Mouse (Mus musculus) stomach, embryonic 14.5 days (tissue): ENCODE measurements around the gene Pfkfb1. TPM values are rescaled to one million over a fixed set of nuclear protein-coding genes. Genes with fewer than 3 reads are reported as not detected.

Experiments used
- ATAC-seq: fragments of 200-750 bp; cut with Nextera tagmentation; 2 replicates; pipeline ENCODE4 v1.8.0; 2017; ENCODE audit warnings: low read depth, moderate TSS enrichment; ENCODE audit not compliant: insufficient number of reproducible peaks, insufficient read depth, low FRiP score
- H3K27ac ChIP-seq: fragments of 300-500 bp; sonication (generic); 2 replicates; pipeline ENCODE4 v1.5.1; 2014; ENCODE audit warnings: mild to moderate bottlenecking, low read length, moderate library complexity, mixed read lengths
- H3K27me3 ChIP-seq: fragments of 300-500 bp; sonication (generic); 2 replicates; pipeline ENCODE4 v1.6.1; 2014; ENCODE audit warnings: low read length, control low read depth, mixed read lengths; ENCODE audit not compliant: control insufficient read depth, insufficient read depth
- H3K36me3 ChIP-seq: fragments of 300-500 bp; sonication (generic); 2 replicates; pipeline ENCODE4 v1.6.1; 2014; ENCODE audit warnings: mild to moderate bottlenecking, control low read depth, low read length, moderate library complexity, mixed read lengths; ENCODE audit not compliant: control insufficient read depth, insufficient read depth
- H3K4me1 ChIP-seq: fragments of 300-500 bp; sonication (generic); 2 replicates; pipeline ENCODE4 v1.6.1; 2014; ENCODE audit warnings: low read length, control low read depth, mixed read lengths; ENCODE audit not compliant: control insufficient read depth, insufficient read depth
- H3K4me2 ChIP-seq: fragments of 300-500 bp; sonication (generic); replicated peaks from 2 replicates; pipeline ENCODE4 v1.6.1; 2014; ENCODE audit warnings: low read depth, low read length, control low read depth
- H3K4me3 ChIP-seq: fragments of 300-500 bp; sonication (generic); 2 replicates; pipeline ENCODE4 v1.5.1; 2014; ENCODE audit warnings: low read depth, low read length, control low read depth
- H3K9ac ChIP-seq: fragments of 300-500 bp; sonication (generic); replicated peaks from 2 replicates; pipeline ENCODE4 v1.6.1; 2014; ENCODE audit warnings: low read depth, mild to moderate bottlenecking, control low read depth, low read length, moderate library complexity, mixed read lengths
- H3K9me3 ChIP-seq: fragments of 300-500 bp; sonication (generic); 2 replicates; pipeline ENCODE4 v1.6.1; 2016; ENCODE audit warnings: low read depth, low read length, control low read depth; ENCODE audit not compliant: control insufficient read depth
- WGBS: fragments of 180-500 bp; shearing (Covaris S2); extraction: QIAGEN DNeasy Blood & Tissue Kit; methylation state at CpG from one replicate; pipeline ENCODE4 v1.1.7; 2014; 5-methylcytosine and 5-hydroxymethylcytosine counted together
- microRNA-seq: library from miRNA; unstranded; fragments of <30 nt; microRNA quantifications from one replicate; pipeline ENCODE4, GENCODE M21; 2016
- polyA plus RNA-seq: library from polyadenylated mRNA; unstranded; fragments of >200 nt; fragmentation: Nextera tagmentation; extraction: Ambion mirVana; gene quantifications from 2 replicates; pipeline ENCODE4 v1.2.1, GENCODE M21; 2014

Gene Pfkfb1
- polyA plus RNA-seq, 1 experiment from 2014 or later = 9.5 TPM

DNA sequence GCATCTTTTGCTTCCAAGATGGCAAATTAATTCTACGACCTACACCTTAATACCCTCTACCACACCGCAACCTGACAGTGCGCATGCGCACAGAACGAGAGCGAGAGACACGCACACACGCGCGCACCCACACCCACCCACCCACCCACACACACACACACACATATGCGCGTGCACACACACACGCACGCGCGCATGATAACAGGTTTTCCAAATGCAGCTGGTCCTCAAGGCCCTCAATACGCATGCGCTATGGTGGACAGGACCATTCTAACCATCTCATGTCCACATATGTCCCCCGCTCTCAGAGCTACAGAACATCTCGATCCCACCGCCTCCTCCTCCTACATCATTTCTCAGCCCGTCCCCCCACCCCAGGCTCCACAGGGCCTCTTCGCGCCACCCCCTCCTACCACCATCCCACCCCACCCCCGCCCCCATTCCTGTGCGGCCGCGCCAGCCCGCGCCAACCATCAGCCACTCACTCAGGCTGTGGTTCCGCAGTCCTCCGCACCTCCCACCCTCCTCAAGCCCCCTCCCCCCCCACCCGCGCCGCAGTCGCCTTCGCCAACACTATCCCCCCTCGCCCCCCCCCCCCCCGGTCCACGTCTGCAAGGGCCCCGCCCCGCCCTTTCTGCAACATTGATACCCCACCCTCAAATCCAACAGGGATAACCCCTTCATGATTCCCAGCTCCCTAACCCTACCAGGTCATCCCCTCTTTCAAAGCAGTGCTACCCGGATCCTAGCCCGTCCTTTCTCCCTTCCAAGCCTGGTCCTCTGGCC is 68.3 kb downstream of the Pfkfb1 start:
- H3K36me3 ChIP-seq = no peaks in the 10 kb centered on the region
- no peak overlapping the region for H3K27ac ChIP-seq
- ATAC-seq = peak; percentile 61; the same call in 1 of the 2 replicates
- H3K4me3 ChIP-seq = peak overlapping the region; percentile 46
- no peaks in the 10 kb centered on the region for H3K9me3 ChIP-seq
- H3K4me2 ChIP-seq = peak overlapping the region; percentile 44
- no peaks in the 10 kb centered on the region for H3K27me3 ChIP-seq
- H3K4me1 ChIP-seq = no peaks in the 10 kb centered on the region
- WGBS = 38% methylated on average over 25 of the region's 44 CpGs
- H3K9ac ChIP-seq = peak overlapping the region; percentile 25; the same call in 1 of the 2 replicates

DNA sequence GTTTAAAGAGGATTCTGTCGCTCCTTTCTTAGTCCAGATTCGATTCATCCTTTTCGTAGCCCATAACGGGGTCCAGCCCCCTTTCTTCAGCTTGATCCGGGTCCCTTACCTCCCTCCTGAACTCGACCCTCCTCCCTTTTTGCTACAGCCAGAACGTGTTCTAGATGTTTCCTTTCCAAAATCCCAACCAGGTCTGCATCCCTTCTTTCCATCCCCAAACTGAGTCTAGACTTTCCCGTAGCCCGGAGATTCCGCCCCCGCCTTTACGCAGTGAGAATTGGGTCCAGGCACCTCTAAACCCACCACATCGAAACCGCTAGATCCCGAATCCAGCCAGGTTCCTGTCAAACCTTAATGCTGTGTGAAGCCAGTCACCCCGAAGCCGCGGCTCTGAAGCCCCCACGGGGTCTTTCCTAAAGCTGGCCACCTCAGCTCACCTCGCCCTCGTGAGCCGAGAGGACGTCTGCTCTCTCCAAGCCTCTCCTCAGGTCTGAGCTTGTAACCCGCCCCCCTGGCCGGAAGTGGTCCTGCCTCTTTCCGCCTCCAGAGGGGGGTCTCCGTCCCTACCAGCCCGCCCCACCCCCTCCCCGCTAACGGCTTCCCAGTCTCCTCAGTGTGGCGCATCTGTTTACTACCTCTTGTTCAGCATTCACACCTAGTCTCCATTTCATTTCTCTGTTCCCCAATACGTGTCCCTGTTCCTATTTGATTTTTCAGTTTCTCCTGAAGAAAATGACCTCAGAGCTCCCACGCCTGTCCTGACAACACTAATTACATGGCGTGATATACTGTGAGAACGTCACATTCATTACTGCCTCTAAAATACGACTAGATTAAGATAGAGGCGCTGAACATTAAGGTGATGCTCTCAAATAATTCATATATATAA is 69.1 kb downstream of the Pfkfb1 start, which contains the start of gene Tro:
Gene Tro (minus strand): TSS at position 676 of the 889 bp plus-strand sequence.
- peak within 1 kb of the TSS; percentile 46 for H3K4me3 ChIP-seq
- H3K4me2 ChIP-seq = peak within 1 kb of the TSS; percentile 44
- H3K27ac ChIP-seq = no peak within 1 kb of the TSS
- H3K9me3 ChIP-seq = no peaks in the 10 kb centered on the region
- no peaks in the 10 kb centered on the region for H3K27me3 ChIP-seq
- H3K9ac ChIP-seq = peak within 1 kb of the TSS; percentile 25; the same call in 1 of the 2 replicates
- 24% methylated on average over 34 of the region's 37 CpGs for WGBS
- H3K4me1 ChIP-seq = no peaks in the 10 kb centered on the region
- peak; percentile 90 for ATAC-seq
- H3K36me3 ChIP-seq = no peaks in the 10 kb centered on the region

DNA sequence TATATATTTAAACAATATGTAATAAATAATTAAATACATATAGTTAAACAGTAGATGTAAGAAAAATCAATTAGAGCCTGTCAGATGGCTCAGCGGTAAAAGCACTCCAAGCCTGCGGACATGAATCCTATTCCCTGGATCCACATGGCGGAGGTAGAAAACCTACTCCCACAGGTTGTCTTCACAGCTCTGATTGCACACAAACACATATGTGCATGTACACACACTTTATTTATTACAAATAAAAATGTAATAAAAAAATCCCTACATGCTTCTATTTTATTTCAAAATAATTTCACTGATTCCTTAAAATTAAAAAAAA is 69.7 kb downstream of the Pfkfb1 start:
- Histone ChIP-seq H3K9ac (no peak overlapping the region), H3K27ac (no peak overlapping the region), H3K27me3 (no peaks in the 10 kb centered on the region), H3K9me3 (no peaks in the 10 kb centered on the region), H3K4me1 (no peaks in the 10 kb centered on the region), H3K4me2 (0 out of 2 replicates have a peak overlapping the region, but pooled peaks have one; percentile 44), H3K36me3 (no peaks in the 10 kb centered on the region), H3K4me3 (peak overlapping the region; percentile 46; the same call in 1 of the 2 replicates)
- 49% methylated on average over 3 of the region's 3 CpGs for WGBS
- ATAC-seq = no peak

DNA sequence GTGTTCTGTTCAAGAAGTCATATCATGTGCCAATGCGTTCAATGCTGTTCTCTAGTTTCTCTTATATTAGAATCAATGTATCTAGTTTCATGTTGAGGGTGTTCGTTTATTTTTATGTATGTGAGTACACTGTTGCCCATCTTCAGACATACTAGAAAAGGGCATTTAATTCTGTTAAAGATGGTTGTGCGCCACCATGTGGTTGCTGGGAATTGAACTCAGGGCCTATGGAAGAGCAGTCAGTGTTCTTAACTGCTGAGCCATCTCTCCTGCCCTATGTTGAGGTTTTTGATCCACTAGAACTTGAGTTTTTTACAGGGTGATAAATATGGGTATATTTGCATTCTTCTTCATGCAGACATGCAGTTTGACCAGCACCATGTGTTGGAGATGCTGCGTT is 74.8 kb downstream of the Pfkfb1 start:
- WGBS = 29% methylated on average over 4 of the region's 4 CpGs
- no peaks in the 10 kb centered on the region for H3K27me3 ChIP-seq

DNA sequence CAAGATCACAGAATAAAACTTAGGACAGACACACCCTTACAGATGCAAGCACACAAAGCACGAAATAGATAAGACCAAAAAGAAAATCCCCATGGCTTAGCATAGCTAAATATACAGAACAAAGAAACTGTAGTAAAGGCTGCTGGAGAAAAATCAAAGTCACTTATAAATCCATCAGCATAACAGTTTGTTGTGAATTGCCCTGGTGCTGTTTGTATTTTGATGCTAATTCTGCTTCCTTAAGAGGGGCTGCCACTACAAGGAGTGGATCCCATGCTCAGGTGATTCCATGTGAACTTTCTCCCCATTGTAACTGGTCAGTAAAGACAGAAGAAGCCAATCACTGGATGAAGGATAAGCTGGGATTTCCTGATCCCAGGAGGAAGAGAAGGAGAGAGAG is 89.5 kb downstream of the Pfkfb1 start:
- H3K9ac ChIP-seq = no peak overlapping the region
- no peaks in the 10 kb centered on the region for H3K36me3 ChIP-seq
- WGBS = 59% methylated on average over 1 of the region's 1 CpGs
- no peaks in the 10 kb centered on the region for H3K4me1 ChIP-seq
- no peak overlapping the region for H3K4me2 ChIP-seq
- no peak overlapping the region for H3K4me3 ChIP-seq
- no peak overlapping the region for H3K27ac ChIP-seq
- ATAC-seq = no peak
- no peaks in the 10 kb centered on the region for H3K27me3 ChIP-seq
- H3K9me3 ChIP-seq = no peaks in the 10 kb centered on the region

More for the DNA sequence above, 74.8 kb downstream of the Pfkfb1 start:
- H3K36me3 ChIP-seq = no peaks in the 10 kb centered on the region
- H3K9me3 ChIP-seq = no peaks in the 10 kb centered on the region
- no peaks in the 10 kb centered on the region for H3K4me1 ChIP-seq
- H3K4me2 ChIP-seq = no peak overlapping the region
- no peak for ATAC-seq
- no peak overlapping the region for H3K4me3 ChIP-seq
- no peak overlapping the region for H3K9ac ChIP-seq
- H3K27ac ChIP-seq = no peak overlapping the region

Small RNA genes within 50 kb of the gene (microRNA-seq; reads per million reads assigned to microRNA genes)
- not detected for gene Mir3620

Other genes with a start within 250 kb of the Pfkfb1 start
- gene Tmem29, start 129.1 kb upstream of the Pfkfb1 start, polyA plus RNA-seq = 36.1 and 41.5 TPM in 2 replicates
- gene Alas2, start 40.9 kb upstream of the Pfkfb1 start, polyA plus RNA-seq = 25.8 and 28.1 TPM in 2 replicates
- gene Apex2, start 1.6 kb downstream of the Pfkfb1 start, polyA plus RNA-seq = 17.5 and 20.9 TPM in 2 replicates
- gene Tro, start 69.4 kb downstream of the Pfkfb1 start, polyA plus RNA-seq = 32.4 and 34.5 TPM in 2 replicates
- 697 and 699 TPM in 2 replicates for gene Maged2, start 226.1 kb downstream of the Pfkfb1 start, polyA plus RNA-seq